Mouse (Mus musculus) hindbrain, embryonic 14.5 days (tissue): ENCODE results near the gene Myrf. TPM values are rescaled to one million over a fixed set of nuclear protein-coding genes. Genes with fewer than 3 reads are reported as not detected.

Experiments
- ATAC-seq: fragments of 200-750 bp; cut with Nextera tagmentation; 2 replicates; pipeline ENCODE4 v1.8.0; 2017; ENCODE audit warnings: moderate number of reproducible peaks, mild to moderate bottlenecking, moderate TSS enrichment, moderate library complexity; ENCODE audit not compliant: low FRiP score
- DNase-seq: peaks from one replicate; pipeline ENCODE4 v3.0.0-alpha.2; 2015; ENCODE audit warnings: low spot score
- H3K27ac ChIP-seq: fragments of 300-500 bp; sonication (generic); 2 replicates; pipeline ENCODE4 v1.5.1; 2014; ENCODE audit warnings: mild to moderate bottlenecking, moderate library complexity
- H3K27me3 ChIP-seq: fragments of 300-500 bp; sonication (generic); 2 replicates; pipeline ENCODE4 v1.6.1; 2014; ENCODE audit warnings: mild to moderate bottlenecking, low read length, mixed read lengths; ENCODE audit not compliant: control insufficient read depth, insufficient read depth
- H3K36me3 ChIP-seq: fragments of 300-500 bp; sonication (generic); replicated peaks from 2 replicates; pipeline ENCODE4 v1.6.1; 2014; ENCODE audit not compliant: control insufficient read depth, insufficient read depth
- H3K4me1 ChIP-seq: fragments of 300-500 bp; sonication (generic); replicated peaks from 2 replicates; pipeline ENCODE4 v1.6.1; 2014; ENCODE audit warnings: antibody characterized with exemption, low read length, mixed read lengths; ENCODE audit not compliant: control insufficient read depth, insufficient read depth
- H3K4me2 ChIP-seq: fragments of 300-500 bp; sonication (generic); replicated peaks from 2 replicates; pipeline ENCODE4 v1.6.1; 2014; ENCODE audit warnings: mild to moderate bottlenecking, moderate library complexity
- H3K4me3 ChIP-seq: fragments of 300-500 bp; sonication (generic); replicated peaks from 2 replicates; pipeline ENCODE4 v1.5.1; 2014; ENCODE audit warnings: mild to moderate bottlenecking, low read length
- H3K9ac ChIP-seq: fragments of 300-500 bp; sonication (generic); 2 replicates; pipeline ENCODE4 v1.6.1; 2014
- H3K9me3 ChIP-seq: fragments of 300-500 bp; sonication (generic); 2 replicates; pipeline ENCODE4 v1.6.1; 2016; ENCODE audit warnings: low read length; ENCODE audit not compliant: control insufficient read depth
- WGBS: fragments of 180-500 bp; shearing (Covaris S2); extraction: QIAGEN DNeasy Blood & Tissue Kit; methylation state at CpG from one replicate; pipeline ENCODE4 v1.1.7; 2014; 5-methylcytosine and 5-hydroxymethylcytosine counted together
- polyA plus RNA-seq: library from polyadenylated mRNA; unstranded; fragments of >200 nt; fragmentation: Nextera tagmentation; extraction: Ambion mirVana; gene quantifications from 2 replicates; pipeline ENCODE4 v1.2.1, GENCODE M21; 2014

Myrf gene
- polyA plus RNA-seq, 1 experiment from 2014 or later = 1.3 TPM

DNA sequence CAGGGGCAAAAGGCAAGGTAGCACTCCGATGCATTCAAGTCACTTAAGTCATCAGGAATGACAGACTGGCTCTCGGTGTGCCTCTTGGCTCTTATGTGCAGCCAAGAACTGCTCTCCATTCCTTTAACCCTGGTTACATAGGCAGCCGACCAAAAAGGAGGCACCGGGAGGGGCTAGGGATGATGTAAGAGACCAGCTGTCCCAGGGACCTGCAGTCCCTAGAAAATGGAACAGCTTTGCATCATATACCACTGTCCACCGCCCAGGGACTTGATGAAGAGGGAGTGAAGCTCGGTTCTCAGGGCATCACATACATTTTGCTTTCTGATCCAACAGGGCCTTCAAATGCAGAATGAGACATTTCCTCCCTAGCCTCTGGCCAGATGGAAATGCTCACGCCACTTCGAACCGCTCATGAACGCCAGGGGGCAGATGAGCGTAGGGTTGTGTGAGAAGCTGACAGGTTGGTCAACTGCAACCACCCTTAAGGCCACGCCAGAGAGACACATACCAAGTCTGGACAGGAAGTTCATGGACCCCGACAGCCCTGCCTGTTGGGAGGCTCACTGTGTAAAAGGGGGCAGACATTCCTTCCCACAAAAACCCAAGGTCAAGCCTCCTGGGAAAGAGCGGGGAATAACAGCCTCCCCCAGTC is 25.8 kb upstream of the Myrf start:
- H3K4me2 ChIP-seq = no peak overlapping the region
- H3K36me3 ChIP-seq = peaks cover 13% of the 10 kb centered on the region; the same call in 1 of the 2 replicates
- H3K9ac ChIP-seq = no peak overlapping the region
- H3K27me3 ChIP-seq = peaks cover 25% of the 10 kb centered on the region
- WGBS = 24% methylated on average over 14 of the region's 14 CpGs
- H3K9me3 ChIP-seq = no peaks in the 10 kb centered on the region
- DNase-seq (peak; percentile 58), ATAC-seq (peak; percentile 52; the same call in 1 of the 2 replicates)
- H3K4me1 ChIP-seq = no peaks in the 10 kb centered on the region
- no peak overlapping the region for H3K27ac ChIP-seq
- no peak overlapping the region for H3K4me3 ChIP-seq

- WGBS = 75% methylated on average over 7 of the region's 7 CpGs
- H3K36me3 ChIP-seq = peaks cover 30% of the 10 kb centered on the region
- no peak overlapping the region for H3K9ac ChIP-seq
- no peak overlapping the region for H3K27ac ChIP-seq
- no peak overlapping the region for H3K4me2 ChIP-seq
- H3K4me3 ChIP-seq = no peak overlapping the region
- ATAC-seq (no peak), DNase-seq (no peak)
- H3K9me3 ChIP-seq = no peaks in the 10 kb centered on the region
- peaks cover 16% of the 10 kb centered on the region for H3K27me3 ChIP-seq
- no peaks in the 10 kb centered on the region for H3K4me1 ChIP-seq
These were observed 20.8 kb upstream of the Myrf start for GRCm38 (mm10) chr19:10261369-10261768.

DNA sequence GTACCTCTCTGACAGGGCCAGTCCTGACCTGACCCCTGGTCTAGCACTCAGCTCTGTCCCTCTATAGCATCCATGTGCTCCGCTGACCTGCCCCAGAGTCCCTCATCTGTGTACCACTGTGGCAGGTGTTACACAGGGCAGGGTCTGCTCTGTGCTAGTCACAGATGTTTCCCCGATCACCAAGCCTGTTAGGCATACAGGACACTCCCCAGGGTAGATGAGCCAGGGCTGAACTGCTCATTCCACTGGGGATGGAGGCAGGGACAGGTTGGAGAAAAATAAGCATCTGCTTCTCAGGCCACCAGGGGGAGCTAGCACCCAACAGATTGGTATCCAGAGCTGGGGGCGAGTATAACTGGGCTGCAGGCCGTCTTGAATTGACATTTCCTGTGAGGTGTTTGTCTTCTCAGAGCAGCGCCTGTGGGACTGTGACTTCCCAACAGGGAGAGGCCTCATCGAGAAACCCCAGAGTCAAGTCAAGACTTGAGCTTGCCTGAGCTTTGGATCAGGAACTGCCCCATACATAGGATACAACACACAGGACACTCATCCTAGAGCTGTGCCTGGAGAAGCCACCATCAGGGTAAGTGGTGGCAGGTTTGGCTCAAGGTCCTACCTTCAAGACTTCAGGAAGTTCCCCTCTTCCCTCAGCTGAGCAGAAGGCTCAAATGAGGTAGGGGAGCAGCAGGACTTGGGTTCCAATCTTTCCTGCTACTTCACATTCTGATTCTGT is 17.9 kb upstream of the Myrf start:
- Histone ChIP-seq H3K9me3 (no peaks in the 10 kb centered on the region), H3K27me3 (0 out of 2 replicates have a peak, but pooled peaks cover 5% of the 10 kb centered on the region), H3K4me1 (no peaks in the 10 kb centered on the region), H3K9ac (no peak overlapping the region), H3K27ac (no peak overlapping the region), H3K4me2 (no peak overlapping the region), H3K36me3 (peaks cover 35% of the 10 kb centered on the region), H3K4me3 (no peak overlapping the region)
- WGBS = 18% methylated on average over 6 of the region's 6 CpGs
- DNase-seq = peak; percentile 86
- ATAC-seq = peak; percentile 72; the same call in 1 of the 2 replicates

GRCm38 (mm10) chr19:10248128-10248527 is 7.6 kb upstream of the Myrf start:
- no peak for ATAC-seq
- no peaks in the 10 kb centered on the region for H3K27me3 ChIP-seq
- 0 out of 2 replicates have a peak, but pooled peaks cover 1% of the 10 kb centered on the region for H3K4me1 ChIP-seq
- peaks cover 21% of the 10 kb centered on the region for H3K36me3 ChIP-seq
- H3K4me2 ChIP-seq = no peak overlapping the region
- DNase-seq = no peak
- whole genome bisulfite sequencing = 58% methylated on average over 20 of the region's 20 CpGs
- no peak overlapping the region for H3K4me3 ChIP-seq
- no peak overlapping the region for H3K27ac ChIP-seq
- no peaks in the 10 kb centered on the region for H3K9me3 ChIP-seq
- no peak overlapping the region for H3K9ac ChIP-seq

DNA sequence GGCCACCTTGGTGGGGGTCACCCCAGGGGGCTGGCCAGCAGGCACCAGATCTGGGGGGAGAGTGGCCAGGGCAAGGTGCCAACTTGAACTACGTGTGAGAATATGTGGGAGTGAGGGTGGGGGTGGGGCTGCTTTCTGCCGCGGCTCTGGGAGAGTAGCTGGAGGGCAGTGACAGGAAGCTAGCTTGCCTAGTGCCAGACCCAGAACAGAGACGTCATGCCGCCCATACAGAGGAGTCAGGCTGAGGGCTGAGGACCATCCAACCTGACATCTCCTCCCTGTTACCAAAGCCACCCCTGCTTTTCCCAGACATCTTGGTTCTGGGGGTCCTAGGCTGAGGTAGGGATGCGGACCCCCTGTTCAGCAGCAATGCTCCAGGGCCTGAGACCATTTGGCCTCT is 6.6 kb upstream of the Myrf start:
- DNase-seq (no peak), ATAC-seq (no peak)
- Histone ChIP-seq H3K27ac (no peak overlapping the region), H3K9ac (no peak overlapping the region), H3K9me3 (no peaks in the 10 kb centered on the region), H3K27me3 (no peaks in the 10 kb centered on the region), H3K4me2 (no peak overlapping the region), H3K36me3 (peaks cover 21% of the 10 kb centered on the region), H3K4me1 (0 out of 2 replicates have a peak, but pooled peaks cover 5% of the 10 kb centered on the region), H3K4me3 (no peak overlapping the region)
- 41% methylated on average over 6 of the region's 6 CpGs for WGBS

DNA sequence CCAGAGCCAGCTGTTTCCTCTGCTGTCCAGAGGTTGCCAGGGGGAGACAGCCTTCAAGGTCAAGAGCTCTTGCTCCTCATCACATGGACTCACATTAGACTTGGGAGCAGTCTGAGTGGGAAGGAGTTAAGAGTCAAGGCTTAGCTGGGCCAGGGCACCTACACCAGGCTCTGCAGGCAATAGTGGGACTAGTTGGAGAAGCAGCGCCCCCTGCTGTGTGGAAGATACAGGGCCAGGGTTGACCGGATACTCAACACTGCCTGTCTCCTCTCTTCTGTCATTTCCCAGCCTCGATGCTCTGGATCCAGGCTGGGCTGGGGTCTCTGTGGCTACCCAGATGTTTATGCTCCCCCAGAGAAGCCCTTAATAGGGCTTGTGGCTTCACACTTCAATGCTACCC is 3.6 kb upstream of the Myrf start:
- WGBS = 22% methylated on average over 3 of the region's 3 CpGs
- no peaks in the 10 kb centered on the region for H3K9me3 ChIP-seq
- peaks cover 10% of the 10 kb centered on the region; the same call in 1 of the 2 replicates for H3K36me3 ChIP-seq
- DNase-seq (no peak), ATAC-seq (no peak)
- no peak overlapping the region for H3K9ac ChIP-seq
- H3K4me2 ChIP-seq = no peak overlapping the region
- H3K4me3 ChIP-seq = no peak overlapping the region
- peaks cover 16% of the 10 kb centered on the region for H3K27me3 ChIP-seq
- no peak overlapping the region for H3K27ac ChIP-seq
- H3K4me1 ChIP-seq = 0 out of 2 replicates have a peak, but pooled peaks cover 5% of the 10 kb centered on the region

- WGBS = 6% methylated on average over 8 of the region's 8 CpGs
- no peak overlapping the region for H3K4me2 ChIP-seq
- no peak overlapping the region for H3K9ac ChIP-seq
- H3K9me3 ChIP-seq = no peaks in the 10 kb centered on the region
- peaks cover 10% of the 10 kb centered on the region; the same call in 1 of the 2 replicates for H3K36me3 ChIP-seq
- no peak overlapping the region for H3K27ac ChIP-seq
- no peak overlapping the region for H3K4me3 ChIP-seq
- ATAC-seq = no peak
- 0 out of 2 replicates have a peak, but pooled peaks cover 5% of the 10 kb centered on the region for H3K4me1 ChIP-seq
- H3K27me3 ChIP-seq = peaks cover 20% of the 10 kb centered on the region
- no peak for DNase-seq
These were observed 2.4 kb upstream of the Myrf start for GRCm38 (mm10) chr19:10242916-10243315.

GRCm38 (mm10) chr19:10239975-10240653 is 434 bp downstream of the Myrf start:
- Histone ChIP-seq H3K9ac (peak overlapping the region; percentile 54), H3K4me1 (0 out of 2 replicates have a peak, but pooled peaks cover 5% of the 10 kb centered on the region), H3K9me3 (no peaks in the 10 kb centered on the region), H3K36me3 (no peaks in the 10 kb centered on the region), H3K27me3 (peaks cover 20% of the 10 kb centered on the region), H3K27ac (no peak overlapping the region), H3K4me3 (peak overlapping the region; percentile 38), H3K4me2 (peak overlapping the region; percentile 71)
- ATAC-seq (peak; percentile 46), DNase-seq (no peak)
- WGBS = 6% methylated on average over 26 of the region's 26 CpGs

- Histone ChIP-seq H3K27ac (no peak overlapping the region), H3K4me1 (0 out of 2 replicates have a peak, but pooled peaks cover 5% of the 10 kb centered on the region), H3K9ac (no peak overlapping the region), H3K9me3 (no peaks in the 10 kb centered on the region), H3K4me3 (no peak overlapping the region), H3K27me3 (peaks cover 20% of the 10 kb centered on the region), H3K36me3 (no peaks in the 10 kb centered on the region), H3K4me2 (no peak overlapping the region)
- ATAC-seq (no peak), DNase-seq (no peak)
- 41% methylated on average over 2 of the region's 2 CpGs for WGBS
These were observed 1.1 kb downstream of the Myrf start for GRCm38 (mm10) chr19:10239419-10239818.
